Mouse (Mus musculus): ENCODE data around the gene Ltbp1.
A peak's percentile ranks its signal among the peaks of the same experiment; 100 is the strongest.

Gene Ltbp1

DNA sequence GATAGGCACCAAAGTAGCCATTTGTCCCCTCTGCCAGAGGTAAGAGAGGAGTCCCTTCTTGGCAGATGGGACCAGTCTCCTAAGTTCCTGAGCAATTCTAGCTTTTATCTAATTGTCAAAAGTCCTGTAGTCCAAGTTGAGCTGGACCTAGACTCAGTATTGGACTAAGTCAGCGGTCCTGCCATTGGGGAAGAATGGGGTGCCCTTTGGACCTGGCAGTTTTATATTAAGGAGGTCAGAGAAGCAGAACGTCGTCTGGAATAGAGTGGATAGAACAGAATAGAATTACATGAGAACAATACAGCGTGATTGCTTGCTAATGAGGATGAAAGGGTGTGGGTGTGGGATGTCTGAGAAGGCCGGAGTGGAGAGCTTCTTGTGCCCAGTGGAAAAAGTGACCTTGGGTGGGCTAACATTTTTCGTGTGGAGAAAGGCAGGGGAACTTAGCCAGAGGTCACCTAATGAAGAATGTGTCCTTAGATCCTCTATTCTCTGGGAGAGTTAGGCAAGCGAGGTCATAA lies 167.4 kb downstream of the Ltbp1 start:
- DNase-seq (ENCODE audit: low spot score in 2 of 2): no peak

- DNase-seq (ENCODE audit: low spot score in 2 of 2): no peak
Measured at GRCm38 (mm10) chr17:75174501-75174900, 169.1 kb downstream of the Ltbp1 start.

DNA sequence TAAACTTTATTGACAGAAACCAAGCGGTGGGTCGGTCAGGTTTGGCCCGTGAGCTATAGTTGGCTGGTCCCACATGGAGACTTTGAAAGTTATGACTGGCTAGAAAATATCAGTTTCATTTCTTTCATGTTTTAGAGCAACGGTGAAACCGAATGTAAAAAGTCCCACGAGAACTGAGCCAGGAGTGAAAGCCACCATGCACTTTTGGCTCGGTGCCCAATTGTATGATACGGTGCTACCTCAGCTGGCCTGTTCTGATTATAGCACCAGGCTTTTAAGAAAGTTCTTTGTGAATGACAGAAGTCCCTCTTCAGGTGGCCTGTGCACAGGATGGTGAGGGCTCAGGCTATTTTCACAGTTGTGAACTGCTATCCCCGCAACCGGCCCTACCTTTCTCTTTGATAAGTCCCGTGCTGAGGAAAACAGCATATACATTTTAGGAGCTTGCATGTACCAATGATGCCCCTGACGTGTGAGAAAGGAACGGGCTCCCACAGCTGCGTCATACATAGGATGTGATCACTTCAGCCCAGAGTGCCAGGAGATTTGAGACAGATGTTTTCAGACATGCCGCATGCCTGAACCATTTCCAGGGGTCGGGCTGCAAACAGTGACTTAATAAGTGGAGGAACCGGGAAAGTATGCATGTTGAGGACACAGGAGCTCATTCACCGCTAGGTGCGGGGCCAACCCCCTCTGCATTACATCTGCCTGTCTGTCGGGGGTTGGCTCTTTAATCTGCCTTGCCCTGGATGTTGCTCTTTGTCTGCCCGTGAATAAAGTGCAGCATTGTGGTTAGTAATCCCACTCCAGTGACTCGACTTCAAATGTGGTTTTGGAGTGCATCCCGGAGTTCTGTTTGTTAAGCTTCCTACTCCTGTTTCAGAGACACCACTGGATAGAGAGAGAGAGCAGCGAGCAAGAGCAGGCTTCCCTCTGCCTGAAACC lies 172.8 kb downstream of the Ltbp1 start:
- DNase-seq (ENCODE audit: low spot score in 2 of 2): peak in 1 of 2 experiments; percentile 43

GRCm38 (mm10) chr17:75179001-75179400 lies 173.6 kb downstream of the Ltbp1 start:
- DNase-seq (ENCODE audit: low spot score in 2 of 2): no peak

DNA sequence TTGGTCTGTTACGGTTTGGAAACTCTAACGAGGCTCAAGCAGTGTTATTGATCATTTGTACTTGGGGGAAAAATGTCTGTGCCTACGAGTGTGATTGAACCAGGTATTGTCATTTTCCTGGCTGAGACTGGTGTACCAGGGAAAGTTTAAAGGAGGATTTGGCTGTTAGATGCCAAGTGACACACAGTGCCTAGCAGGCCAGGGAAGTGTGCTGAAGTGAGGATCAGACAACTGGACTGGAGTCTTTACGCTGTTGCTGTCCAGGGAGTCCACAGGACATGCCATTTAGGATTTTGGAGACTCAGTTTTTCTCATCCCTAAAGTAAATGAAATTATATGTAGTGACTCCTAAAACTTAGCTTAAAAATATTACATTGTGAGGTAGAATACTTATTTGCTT lies 174.9 kb downstream of the Ltbp1 start:
- DNase-seq (ENCODE audit: low spot score in 2 of 2): no peak

- no peak for DNase-seq (ENCODE audit: low spot score in 2 of 2)
Measured at GRCm38 (mm10) chr17:75180956-75181588, 175.7 kb downstream of the Ltbp1 start.

DNA sequence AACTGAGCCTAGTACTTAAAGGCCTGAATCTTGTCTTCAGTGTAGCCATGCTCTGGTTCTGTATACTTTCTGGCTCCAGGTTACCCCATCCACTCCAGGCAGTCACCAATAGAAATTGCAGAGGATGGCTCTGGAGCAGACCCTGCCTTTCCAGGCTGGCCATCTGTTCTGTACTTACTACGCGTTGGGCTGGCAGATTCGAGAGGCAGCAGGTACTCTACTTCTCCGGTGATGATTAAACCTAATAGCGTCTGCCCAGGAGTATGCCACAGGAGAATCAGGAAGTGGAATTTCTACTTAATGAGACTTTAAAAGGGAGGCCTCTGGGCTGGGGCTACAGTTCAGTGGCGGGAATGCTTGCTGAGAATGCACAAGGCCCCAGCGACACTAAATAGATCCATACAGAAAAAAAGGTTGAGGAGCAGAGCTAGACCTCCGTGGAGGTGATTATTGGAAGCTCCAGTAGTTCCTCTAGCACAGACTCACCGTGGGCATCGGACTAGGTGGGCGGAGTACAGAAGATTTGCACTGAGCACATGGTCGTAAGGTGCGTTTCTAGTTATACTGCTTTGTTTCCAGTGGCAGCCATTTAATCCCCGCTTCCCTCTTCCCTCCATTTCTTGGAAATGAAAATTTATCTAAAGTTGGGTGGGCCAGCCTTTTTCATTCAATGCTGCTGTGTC lies 177.1 kb downstream of the Ltbp1 start:
- no peak for DNase-seq (ENCODE audit: low spot score in 2 of 2)

GRCm38 (mm10) chr17:75186732-75187509 lies 181.6 kb downstream of the Ltbp1 start:
- no peak for DNase-seq (ENCODE audit: low spot score in 2 of 2)

DNA sequence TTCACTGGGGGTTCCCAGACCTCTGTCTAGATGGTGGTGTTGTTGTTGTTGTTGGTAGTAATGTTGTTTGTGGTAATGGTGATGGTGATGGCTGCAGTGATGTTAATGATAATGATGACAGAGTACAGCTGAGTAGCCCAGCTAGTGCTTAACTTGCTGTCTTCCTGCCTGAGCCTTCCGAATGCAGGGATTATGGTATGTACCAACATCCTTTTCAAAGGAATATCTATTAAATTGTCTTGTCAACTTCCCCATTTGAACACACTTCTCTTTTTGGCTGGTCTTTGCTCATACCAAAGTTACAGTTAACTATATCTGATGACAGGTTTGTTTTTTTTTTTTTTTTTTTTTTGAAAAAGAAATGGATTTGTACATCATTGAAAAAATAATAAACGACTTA lies 191.6 kb downstream of the Ltbp1 start:
- no peak for DNase-seq (ENCODE audit: low spot score in 2 of 2)

GRCm38 (mm10) chr17:75198767-75199166 lies 193.4 kb downstream of the Ltbp1 start:
- no peak for DNase-seq (ENCODE audit: low spot score in 2 of 2)

- no peak for DNase-seq (ENCODE audit: low spot score in 2 of 2)
Measured at GRCm38 (mm10) chr17:75199694-75200093, 194.3 kb downstream of the Ltbp1 start.

DNA sequence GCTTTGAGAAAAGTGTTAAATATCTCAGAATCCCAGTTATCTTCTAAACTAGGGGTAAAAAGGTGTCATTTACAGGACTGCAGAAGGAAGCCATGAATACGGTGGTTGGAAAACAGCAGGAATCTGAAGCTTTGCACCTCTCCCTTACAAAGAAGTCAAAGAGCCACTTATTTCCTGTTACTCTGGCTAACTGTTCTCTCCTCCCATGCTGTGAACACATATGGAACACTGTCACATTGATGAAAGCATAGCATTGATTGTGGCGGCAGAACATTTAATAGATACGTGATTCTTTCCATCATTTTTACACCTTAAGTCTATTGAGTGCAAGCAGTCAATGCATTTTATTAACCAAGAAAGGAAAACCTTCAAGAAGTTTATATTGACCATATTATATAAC lies 196.9 kb downstream of the Ltbp1 start:
- DNase-seq (ENCODE audit: low spot score in 2 of 2): no peak

DNA sequence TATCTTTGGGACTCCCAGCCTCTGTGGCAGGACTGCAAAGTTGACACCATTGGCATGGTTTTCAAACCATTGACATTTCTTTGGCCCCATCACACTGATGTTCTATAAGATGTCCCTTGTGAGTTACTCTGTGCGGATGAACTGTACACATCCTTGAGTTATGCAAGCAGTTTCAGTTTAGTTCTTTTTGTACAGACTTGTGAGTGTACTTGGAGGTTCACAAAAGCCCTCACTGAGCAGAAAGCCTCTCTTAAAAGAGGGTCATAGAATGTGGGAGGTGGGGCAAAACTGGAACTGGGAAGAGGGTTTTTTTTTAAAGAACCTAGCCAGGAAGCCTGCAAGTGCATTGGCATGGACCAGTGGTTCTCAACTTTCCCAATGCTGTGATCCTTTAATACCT lies 198.7 kb downstream of the Ltbp1 start:
- DNase-seq (ENCODE audit: low spot score in 2 of 2): no peak

DNA sequence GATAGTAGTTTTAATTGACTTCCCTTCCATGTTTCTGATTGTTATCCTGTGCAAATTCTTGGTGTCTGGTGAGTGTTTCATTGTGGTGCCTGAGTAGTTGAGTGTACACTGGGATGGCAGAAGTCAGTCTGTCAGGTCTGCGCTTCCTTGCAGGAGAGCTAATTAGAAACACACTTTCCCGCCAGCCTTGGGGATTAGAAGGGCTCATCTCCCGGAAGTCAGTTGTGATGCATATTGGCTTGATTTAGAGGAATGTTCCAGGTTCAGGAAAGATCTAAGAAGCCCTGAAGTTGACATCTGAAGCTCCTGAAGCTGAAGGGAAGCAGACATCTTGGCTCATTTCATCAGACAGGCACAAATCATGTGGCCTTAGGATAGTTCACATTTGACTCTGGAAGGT lies 200.9 kb downstream of the Ltbp1 start:
- DNase-seq (ENCODE audit: low spot score in 2 of 2): no peak

DNA sequence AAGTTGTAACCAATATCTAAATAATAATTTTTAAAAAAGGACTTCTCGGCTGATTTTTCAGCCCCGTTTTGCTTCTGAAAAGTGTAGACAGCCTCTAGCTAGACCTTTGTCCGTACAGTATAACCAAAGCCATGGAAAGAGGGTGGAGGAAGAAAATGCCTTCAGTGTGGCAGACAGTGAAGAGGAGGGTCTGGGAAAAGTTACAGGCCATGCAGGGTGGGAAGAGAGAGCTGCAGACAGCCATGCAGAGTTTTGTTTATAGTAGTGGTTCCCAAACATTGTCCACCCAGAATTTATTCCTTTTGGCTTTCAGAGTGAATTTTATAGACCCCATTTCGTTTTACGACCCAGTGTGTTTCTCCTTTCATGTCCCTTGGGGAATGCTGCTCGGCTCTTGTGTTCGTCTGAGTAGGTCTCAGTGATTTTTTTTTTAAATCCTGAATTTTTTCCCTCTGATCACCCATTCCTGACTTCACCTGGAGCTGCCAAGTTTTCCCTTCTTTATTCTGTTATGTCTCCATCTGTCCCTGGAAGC lies 202.9 kb downstream of the Ltbp1 start:
- DNase-seq (ENCODE audit: low spot score in 2 of 2): no peak

DNA sequence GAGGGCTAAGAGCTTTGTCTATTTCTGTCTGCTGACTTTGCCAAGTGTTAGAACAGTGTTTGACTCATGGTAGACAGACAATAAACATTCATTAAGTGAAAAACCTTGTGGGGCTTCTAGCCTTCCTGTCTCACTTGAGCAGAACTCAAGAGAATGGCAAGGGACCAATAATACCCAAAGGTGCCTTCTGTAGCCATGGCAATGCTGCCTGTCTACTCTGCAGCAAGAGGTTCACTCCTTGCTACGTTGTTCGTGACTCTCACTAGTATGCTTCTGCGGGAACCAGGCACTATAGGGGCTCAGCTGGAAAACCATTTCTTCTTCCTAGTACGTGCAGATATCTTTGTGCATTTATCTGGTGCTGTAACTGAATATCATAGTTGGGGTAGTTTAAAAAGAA lies 205.2 kb downstream of the Ltbp1 start:
- DNase-seq (ENCODE audit: low spot score in 2 of 2): no peak

DNA sequence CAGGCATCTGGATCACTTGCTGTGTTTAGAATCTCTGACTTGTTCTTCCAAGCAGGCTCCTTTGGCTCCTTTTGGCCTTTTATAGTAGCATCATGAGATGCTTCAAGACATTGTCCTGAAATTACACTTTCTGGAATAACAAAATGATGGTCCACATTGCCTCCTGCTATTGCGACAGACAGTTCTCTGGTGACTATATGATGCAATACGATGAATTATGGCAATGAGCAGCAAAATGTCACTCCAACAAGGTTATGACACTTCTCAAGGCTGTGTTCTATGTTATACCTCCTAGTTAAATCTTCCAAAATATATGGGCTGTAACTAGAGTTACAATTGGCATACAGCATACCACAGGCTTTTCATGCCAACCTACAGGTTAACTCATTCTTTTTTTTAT lies 211.0 kb downstream of the Ltbp1 start:
- no peak for DNase-seq (ENCODE audit: low spot score in 2 of 2)

- no peak for DNase-seq (ENCODE audit: low spot score in 2 of 2)
Measured at GRCm38 (mm10) chr17:75218700-75219099, 213.3 kb downstream of the Ltbp1 start.

DNA sequence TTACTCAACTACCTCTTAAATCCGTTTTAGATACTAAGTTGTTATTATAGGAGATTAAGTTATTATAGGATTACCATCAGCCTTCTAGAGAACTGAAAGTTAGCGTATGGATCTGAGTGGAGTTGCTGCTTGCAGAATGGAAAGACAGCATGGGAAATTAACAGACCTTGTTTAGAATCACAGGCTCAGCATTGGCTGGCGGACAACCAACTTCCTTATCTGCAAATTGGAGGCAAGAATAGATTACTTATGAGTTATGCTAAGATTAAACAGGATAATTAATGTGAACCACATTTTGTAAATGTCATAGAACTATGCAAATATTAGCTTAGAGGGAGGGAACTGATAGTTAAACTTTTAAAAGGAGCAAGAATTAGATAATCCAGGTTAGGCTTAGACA lies 223.0 kb downstream of the Ltbp1 start:
- DNase-seq (ENCODE audit: low spot score in 2 of 2): no peak

DNA sequence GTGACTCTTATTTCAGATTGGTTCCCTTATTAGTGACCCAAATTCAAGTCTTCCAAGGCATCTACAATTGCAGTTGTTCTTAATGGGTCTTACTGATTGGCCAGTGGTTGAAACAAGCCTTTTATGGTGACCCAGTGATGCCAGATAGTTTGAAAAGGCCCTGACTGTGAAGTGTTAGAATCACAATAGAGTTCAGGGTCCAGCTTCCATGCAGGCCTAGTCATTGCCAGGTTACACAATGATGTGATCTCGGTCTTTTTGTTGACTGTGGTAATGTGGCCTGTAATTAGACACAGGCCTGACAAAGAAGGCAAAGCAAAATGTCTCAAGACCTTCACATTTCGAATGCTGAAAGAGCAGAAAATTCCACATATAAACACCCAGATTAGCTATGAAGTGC lies 227.8 kb downstream of the Ltbp1 start:
- DNase-seq (ENCODE audit: low spot score in 2 of 2): no peak

DNA sequence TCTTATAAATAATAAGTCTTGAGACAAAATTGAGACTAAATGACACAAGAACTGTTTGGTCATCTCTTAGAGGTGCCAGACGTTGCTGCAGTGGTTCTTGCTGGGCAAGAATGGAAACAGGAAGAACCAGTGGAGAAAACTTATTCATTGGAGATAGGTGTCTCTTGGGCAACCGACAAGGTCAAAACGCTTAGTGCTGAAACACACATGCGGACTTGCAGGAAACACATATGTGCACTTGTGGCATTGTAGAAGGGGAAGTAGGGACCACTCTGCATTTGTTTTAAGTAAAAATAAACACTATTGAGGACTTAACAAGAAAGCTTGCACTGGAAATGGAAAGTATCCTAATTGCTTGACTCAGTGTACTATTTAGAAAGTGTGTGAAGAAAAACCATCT lies 228.6 kb downstream of the Ltbp1 start:
- DNase-seq (ENCODE audit: low spot score in 2 of 2): no peak
